Mouse (Mus musculus): ENCODE measurements at regions not wholly inside any gene's neighbourhood (a gene's known extent, or its start where the extent isn't known, plus 50 kb on each side); places are given as distances from the start of the nearest gene placed in this dataset.
A peak's percentile ranks its signal among the peaks of the same experiment; 100 is the strongest.

DNA sequence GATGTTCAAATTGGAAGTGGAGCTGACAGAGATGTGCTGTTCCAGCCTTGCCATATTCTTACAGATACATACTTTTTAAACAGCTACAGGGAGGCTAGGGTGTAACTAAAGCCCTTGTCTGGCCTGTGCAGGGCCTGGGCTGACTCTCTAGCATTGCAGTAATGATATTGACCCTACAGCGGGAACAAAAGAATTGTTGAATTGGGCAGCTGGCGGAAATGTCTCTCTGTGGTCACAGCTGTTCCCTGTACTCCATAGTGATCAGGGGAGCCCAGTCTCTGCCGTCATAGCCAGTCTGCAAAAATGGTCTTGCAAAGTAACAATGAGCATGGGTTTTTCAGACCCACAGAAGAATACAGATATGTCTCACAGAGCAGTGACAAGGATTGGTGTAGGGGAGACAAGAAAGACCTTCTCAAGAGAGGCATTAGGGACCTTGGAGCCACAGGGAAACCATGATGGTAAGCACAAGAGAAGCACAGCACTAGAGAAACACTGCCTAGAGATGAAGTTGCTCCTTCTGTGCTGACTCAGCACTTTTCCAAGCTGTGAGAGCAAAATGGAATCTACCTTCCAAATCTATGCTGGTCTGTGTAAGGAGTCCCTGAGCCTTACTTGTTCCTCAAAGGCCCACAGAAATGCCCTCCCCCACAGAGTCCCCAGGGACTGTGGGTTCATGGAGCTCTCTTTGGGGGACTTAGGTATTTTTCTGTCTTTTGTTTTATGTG lies 111.2 kb upstream of the Gm12830 start:
- 74% methylated on average over 3 of the region's 3 CpGs for whole genome bisulfite sequencing
- Histone ChIP-seq H3K9me3 (ENCODE audit: control insufficient read depth, low read length) (no peaks in the 10 kb centered on the region), H3K36me3 (ENCODE audit: control insufficient read depth, insufficient read depth, low read length) (no peaks in the 10 kb centered on the region), H3K4me2 (replicated peaks; ENCODE audit: low read depth, low read length) (no peak overlapping the region), H3K9ac (ENCODE audit: low read depth, low read length) (no peak overlapping the region), H3K27ac (ENCODE audit: low read depth, low read length) (no peak overlapping the region), H3K4me1 (replicated peaks; ENCODE audit: control insufficient read depth, insufficient read depth, low read length) (no peaks in the 10 kb centered on the region), H3K4me3 (ENCODE audit: low read depth, low read length) (no peak overlapping the region), H3K27me3 (ENCODE audit: control insufficient read depth, insufficient read depth, low read length) (no peaks in the 10 kb centered on the region)
- ATAC-seq (ENCODE audit: low FRiP score) (no peak), DNase-seq (ENCODE audit: low spot score) (peak; percentile 19)

DNA sequence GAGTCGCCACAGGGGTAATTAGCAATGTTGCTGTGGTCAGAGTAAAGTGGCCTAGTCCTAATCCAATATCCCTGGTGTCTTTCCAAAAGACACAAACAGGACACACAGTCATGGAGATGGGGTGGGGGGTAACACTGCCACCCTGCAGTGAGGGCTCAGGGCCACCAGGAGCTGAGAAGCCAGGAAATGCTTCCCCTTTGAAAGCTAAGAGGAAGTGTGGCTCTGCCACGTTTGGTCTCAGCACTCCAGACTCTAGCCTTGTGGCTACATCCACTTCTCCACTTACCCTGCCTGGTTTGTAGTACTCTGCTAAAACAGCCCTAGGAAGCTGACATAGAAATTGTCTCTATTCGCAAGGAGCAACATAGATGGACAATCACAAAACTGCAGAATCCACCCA lies 110.4 kb upstream of the Gm12830 start:
- DNase-seq (ENCODE audit: low spot score) = no peak
- Histone ChIP-seq H3K4me2 (replicated peaks; ENCODE audit: low read depth, low read length) (no peak overlapping the region), H3K27ac (ENCODE audit: low read depth, low read length) (no peak overlapping the region), H3K9me3 (ENCODE audit: control insufficient read depth, low read length) (no peaks in the 10 kb centered on the region), H3K36me3 (ENCODE audit: control insufficient read depth, insufficient read depth, low read length) (no peaks in the 10 kb centered on the region), H3K4me1 (replicated peaks; ENCODE audit: control insufficient read depth, insufficient read depth, low read length) (no peaks in the 10 kb centered on the region), H3K27me3 (ENCODE audit: control insufficient read depth, insufficient read depth, low read length) (no peaks in the 10 kb centered on the region), H3K4me3 (ENCODE audit: low read depth, low read length) (no peak overlapping the region), H3K9ac (ENCODE audit: low read depth, low read length) (no peak overlapping the region)
- WGBS = 76% methylated on average over 3 of the region's 3 CpGs
- ATAC-seq (ENCODE audit: low FRiP score) = no peak

DNA sequence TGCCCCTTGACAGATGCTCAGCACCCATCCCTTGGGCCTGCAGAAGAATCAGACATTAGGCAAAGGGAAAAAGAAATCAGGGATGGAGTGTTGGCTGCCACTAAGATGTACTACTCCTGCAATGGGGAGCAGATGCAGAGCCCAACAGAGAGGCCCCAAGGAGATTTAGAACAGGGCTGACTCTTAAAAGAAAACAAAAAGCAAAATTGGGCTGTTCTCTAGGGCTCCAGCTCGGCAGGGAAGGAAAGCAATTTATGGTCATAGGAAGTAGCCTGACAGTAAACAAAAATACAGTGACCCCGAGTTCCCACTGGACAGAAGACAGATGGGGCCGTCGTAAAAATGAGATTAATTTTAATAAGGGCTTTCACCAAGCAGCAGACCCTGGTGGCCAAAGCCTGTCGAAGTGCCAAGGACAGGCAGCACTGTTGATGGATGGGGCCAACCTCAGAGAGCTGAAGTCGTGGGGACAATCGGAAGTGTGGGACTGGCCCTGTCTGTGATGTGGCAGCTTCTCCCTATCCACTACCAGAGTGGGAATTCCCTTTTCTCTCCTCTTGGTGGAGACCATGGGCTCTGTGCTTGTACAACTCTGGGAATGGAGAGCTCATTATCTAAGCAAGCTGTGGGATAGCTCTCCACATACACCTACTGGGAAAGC lies 109.4 kb upstream of the Gm12830 start:
- Histone ChIP-seq H3K9ac (ENCODE audit: low read depth, low read length) (no peak overlapping the region), H3K4me2 (replicated peaks; ENCODE audit: low read depth, low read length) (no peak overlapping the region), H3K4me1 (replicated peaks; ENCODE audit: control insufficient read depth, insufficient read depth, low read length) (no peaks in the 10 kb centered on the region), H3K9me3 (ENCODE audit: control insufficient read depth, low read length) (no peaks in the 10 kb centered on the region), H3K36me3 (ENCODE audit: control insufficient read depth, insufficient read depth, low read length) (no peaks in the 10 kb centered on the region), H3K27ac (ENCODE audit: low read depth, low read length) (no peak overlapping the region), H3K4me3 (ENCODE audit: low read depth, low read length) (no peak overlapping the region), H3K27me3 (ENCODE audit: control insufficient read depth, insufficient read depth, low read length) (no peaks in the 10 kb centered on the region)
- peak; percentile 72 for ATAC-seq (ENCODE audit: low FRiP score)
- DNase-seq (ENCODE audit: low spot score) = no peak
- WGBS = 39% methylated on average over 7 of the region's 7 CpGs

DNA sequence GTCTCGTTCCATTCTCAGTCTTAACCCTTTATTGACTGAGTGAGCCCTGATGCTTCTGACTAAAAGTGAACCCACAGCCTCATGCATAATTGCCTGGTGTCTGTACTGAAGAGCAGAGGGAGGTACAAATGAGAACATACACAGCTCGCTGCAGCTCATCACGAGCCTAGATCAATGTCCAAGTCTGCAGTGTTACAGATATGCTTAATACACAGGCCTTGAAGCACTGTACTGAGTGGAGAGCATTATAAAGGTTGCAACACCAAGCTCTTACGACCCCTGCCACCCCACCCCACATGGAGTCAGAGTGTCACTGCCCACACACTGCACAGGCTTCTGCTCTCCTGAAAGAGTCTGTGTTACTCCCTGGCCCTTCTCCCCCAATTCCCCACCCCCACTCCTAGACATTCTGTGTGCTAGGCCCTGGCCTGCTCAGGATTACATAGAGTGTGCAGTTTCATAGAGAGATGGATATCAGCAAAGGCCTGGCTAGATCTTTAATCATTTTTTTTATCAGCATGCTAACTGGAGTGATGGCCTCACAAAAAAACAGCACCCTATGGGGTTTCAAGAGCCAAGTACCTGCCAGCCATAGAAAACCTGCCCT lies 108.5 kb upstream of the Gm12830 start:
- Histone ChIP-seq H3K4me1 (replicated peaks; ENCODE audit: control insufficient read depth, insufficient read depth, low read length) (no peaks in the 10 kb centered on the region), H3K27ac (ENCODE audit: low read depth, low read length) (no peak overlapping the region), H3K36me3 (ENCODE audit: control insufficient read depth, insufficient read depth, low read length) (no peaks in the 10 kb centered on the region), H3K9me3 (ENCODE audit: control insufficient read depth, low read length) (no peaks in the 10 kb centered on the region), H3K27me3 (ENCODE audit: control insufficient read depth, insufficient read depth, low read length) (no peaks in the 10 kb centered on the region), H3K4me3 (ENCODE audit: low read depth, low read length) (no peak overlapping the region), H3K4me2 (replicated peaks; ENCODE audit: low read depth, low read length) (no peak overlapping the region), H3K9ac (ENCODE audit: low read depth, low read length) (no peak overlapping the region)
- WGBS = 67% methylated on average over 4 of the region's 4 CpGs
- DNase-seq (ENCODE audit: low spot score) = no peak
- peak; percentile 20; the same call in 1 of the 2 replicates for ATAC-seq (ENCODE audit: low FRiP score)

DNA sequence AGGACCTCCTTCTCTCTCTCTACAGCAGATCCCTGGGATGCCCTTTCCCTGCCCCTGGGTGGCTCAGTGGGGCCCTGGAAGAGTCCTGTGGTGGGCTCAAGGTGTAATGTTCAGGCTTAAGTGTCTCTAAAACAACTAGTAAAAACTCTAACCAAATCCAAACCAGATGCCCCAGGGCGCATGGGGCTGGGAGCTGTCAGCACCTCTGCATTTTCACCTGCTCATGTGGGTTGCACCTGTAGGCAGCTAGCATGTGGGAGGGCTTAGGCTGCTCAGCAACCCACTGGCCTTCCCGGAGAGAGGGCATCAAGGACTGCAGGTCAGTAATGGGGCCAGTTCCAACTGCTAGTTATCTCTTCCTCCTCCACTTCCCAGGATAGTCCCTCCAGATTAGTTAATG lies 104.8 kb upstream of the Gm12830 start:
- no peaks in the 10 kb centered on the region for H3K27me3 ChIP-seq (ENCODE audit: control insufficient read depth, insufficient read depth, low read length)
- WGBS = 81% methylated on average over 2 of the region's 2 CpGs
- 0 out of 2 replicates have a peak, but pooled peaks cover 2% of the 10 kb centered on the region for H3K4me1 ChIP-seq (replicated peaks; ENCODE audit: control insufficient read depth, insufficient read depth, low read length)
- H3K4me2 ChIP-seq (replicated peaks; ENCODE audit: low read depth, low read length) = no peak overlapping the region
- H3K27ac ChIP-seq (ENCODE audit: low read depth, low read length) = no peak overlapping the region
- DNase-seq (ENCODE audit: low spot score) (no peak), ATAC-seq (ENCODE audit: low FRiP score) (no peak)
- H3K4me3 ChIP-seq (ENCODE audit: low read depth, low read length) = no peak overlapping the region
- no peaks in the 10 kb centered on the region for H3K9me3 ChIP-seq (ENCODE audit: control insufficient read depth, low read length)
- no peaks in the 10 kb centered on the region for H3K36me3 ChIP-seq (ENCODE audit: control insufficient read depth, insufficient read depth, low read length)
- H3K9ac ChIP-seq (ENCODE audit: low read depth, low read length) = no peak overlapping the region

DNA sequence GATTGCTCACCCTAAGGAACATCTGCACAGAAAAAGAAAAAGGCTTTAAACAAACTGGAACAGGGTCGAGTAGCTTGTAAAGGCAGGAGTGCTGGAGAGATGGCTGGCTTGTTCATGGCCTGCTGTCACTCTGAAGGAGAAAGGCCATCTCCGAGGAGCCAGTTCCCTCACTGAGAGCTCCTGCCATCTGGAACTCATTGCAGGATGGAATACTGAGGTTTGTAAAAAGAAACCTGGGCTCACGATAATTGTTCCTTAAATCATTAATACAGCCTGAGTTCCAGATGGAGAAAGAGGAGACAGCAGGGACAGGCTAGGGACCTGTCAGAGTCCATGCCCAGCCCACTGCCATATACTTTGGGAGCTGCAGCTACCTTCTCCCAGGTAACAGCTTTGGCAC lies 100.8 kb upstream of the Gm12830 start:
- no peak overlapping the region for H3K4me2 ChIP-seq (replicated peaks; ENCODE audit: low read depth, low read length)
- no peak overlapping the region for H3K9ac ChIP-seq (ENCODE audit: low read depth, low read length)
- H3K4me1 ChIP-seq (replicated peaks; ENCODE audit: control insufficient read depth, insufficient read depth, low read length) = 0 out of 2 replicates have a peak, but pooled peaks cover 2% of the 10 kb centered on the region
- no peaks in the 10 kb centered on the region for H3K36me3 ChIP-seq (ENCODE audit: control insufficient read depth, insufficient read depth, low read length)
- WGBS = 45% methylated on average over 3 of the region's 3 CpGs
- no peak overlapping the region for H3K4me3 ChIP-seq (ENCODE audit: low read depth, low read length)
- ATAC-seq (ENCODE audit: low FRiP score) = no peak
- DNase-seq (ENCODE audit: low spot score) = no peak
- H3K9me3 ChIP-seq (ENCODE audit: control insufficient read depth, low read length) = no peaks in the 10 kb centered on the region
- H3K27ac ChIP-seq (ENCODE audit: low read depth, low read length) = no peak overlapping the region
- no peaks in the 10 kb centered on the region; the same call in 1 of the 2 replicates for H3K27me3 ChIP-seq (ENCODE audit: control insufficient read depth, insufficient read depth, low read length)

DNA sequence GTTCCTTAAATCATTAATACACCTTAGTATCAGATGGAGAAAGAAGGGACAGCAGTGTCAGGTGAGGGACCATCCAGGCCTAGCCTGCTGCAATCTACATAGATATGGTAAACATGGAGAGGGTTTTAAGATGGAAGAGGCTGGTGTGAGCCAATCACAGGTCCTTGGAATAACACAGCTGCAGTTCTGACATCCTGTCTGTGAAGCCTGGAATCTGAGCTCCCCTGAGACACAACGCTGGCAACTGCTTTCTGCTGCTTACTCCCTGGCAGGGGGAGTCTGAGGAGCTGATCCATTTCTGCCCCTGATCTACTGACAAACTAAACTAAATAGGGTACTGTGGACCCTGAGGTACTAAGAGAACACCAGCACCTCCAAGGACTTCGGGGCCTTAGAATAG lies 100.1 kb upstream of the Gm12830 start:
- Histone ChIP-seq H3K4me1 (replicated peaks; ENCODE audit: control insufficient read depth, insufficient read depth, low read length) (0 out of 2 replicates have a peak, but pooled peaks cover 2% of the 10 kb centered on the region), H3K9me3 (ENCODE audit: control insufficient read depth, low read length) (no peaks in the 10 kb centered on the region), H3K36me3 (ENCODE audit: control insufficient read depth, insufficient read depth, low read length) (no peaks in the 10 kb centered on the region), H3K4me2 (replicated peaks; ENCODE audit: low read depth, low read length) (no peak overlapping the region), H3K27me3 (ENCODE audit: control insufficient read depth, insufficient read depth, low read length) (no peaks in the 10 kb centered on the region; the same call in 1 of the 2 replicates), H3K27ac (ENCODE audit: low read depth, low read length) (no peak overlapping the region), H3K4me3 (ENCODE audit: low read depth, low read length) (no peak overlapping the region), H3K9ac (ENCODE audit: low read depth, low read length) (no peak overlapping the region)
- 71% methylated on average over 2 of the region's 2 CpGs for WGBS
- ATAC-seq (ENCODE audit: low FRiP score) = no peak
- DNase-seq (ENCODE audit: low spot score) = no peak

DNA sequence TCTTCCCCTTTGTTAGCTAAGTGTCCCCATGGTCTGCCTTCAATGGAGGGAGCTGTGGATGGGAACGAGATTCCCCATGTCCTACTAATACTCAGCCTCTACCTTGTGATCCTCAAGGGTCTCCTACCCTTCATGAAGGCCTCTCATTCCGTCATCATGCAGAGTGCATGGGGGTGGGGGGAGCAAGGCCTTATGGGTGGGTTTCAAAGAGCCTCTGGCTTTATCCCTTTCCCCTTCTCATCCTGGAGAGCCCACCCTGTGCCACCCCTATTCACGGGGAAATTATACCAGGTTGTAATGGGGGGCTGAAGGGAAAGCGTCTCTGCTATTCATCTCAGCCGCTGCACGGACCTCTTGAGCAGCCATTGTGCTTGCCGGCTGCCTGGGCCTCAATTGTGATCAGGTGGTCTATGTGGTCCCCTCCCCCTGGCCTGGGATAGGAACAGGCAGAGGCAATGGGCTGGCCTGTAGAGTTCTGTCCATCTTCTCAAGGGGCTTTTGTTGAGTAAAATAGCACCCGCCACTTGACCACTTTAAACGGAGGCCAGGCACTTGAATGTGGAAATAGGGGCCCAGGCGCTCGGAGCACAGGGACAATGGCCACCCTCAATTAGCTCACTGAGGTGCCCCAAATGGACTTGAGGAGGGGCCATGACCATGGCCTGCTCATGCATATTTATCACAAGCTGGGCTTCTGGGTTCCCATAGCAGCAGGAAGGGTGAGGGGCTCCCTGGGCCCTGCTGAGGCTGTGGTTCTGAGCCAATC lies 93.1 kb upstream of the Gm12830 start:
- no peaks in the 10 kb centered on the region for H3K9me3 ChIP-seq (ENCODE audit: control insufficient read depth, low read length)
- WGBS = 56% methylated on average over 11 of the region's 11 CpGs
- no peaks in the 10 kb centered on the region for H3K4me1 ChIP-seq (replicated peaks; ENCODE audit: control insufficient read depth, insufficient read depth, low read length)
- H3K9ac ChIP-seq (ENCODE audit: low read depth, low read length) = no peak overlapping the region
- no peak overlapping the region for H3K27ac ChIP-seq (ENCODE audit: low read depth, low read length)
- H3K36me3 ChIP-seq (ENCODE audit: control insufficient read depth, insufficient read depth, low read length) = no peaks in the 10 kb centered on the region
- no peaks in the 10 kb centered on the region for H3K27me3 ChIP-seq (ENCODE audit: control insufficient read depth, insufficient read depth, low read length)
- no peak overlapping the region for H3K4me3 ChIP-seq (ENCODE audit: low read depth, low read length)
- DNase-seq (ENCODE audit: low spot score) (peak; percentile 30), ATAC-seq (ENCODE audit: low FRiP score) (peak; percentile 75)
- H3K4me2 ChIP-seq (replicated peaks; ENCODE audit: low read depth, low read length) = no peak overlapping the region
